Mouse (Mus musculus) heart, postnatal 0 days (tissue): ENCODE measurements around the gene Fbxl7. TPM values are rescaled to one million over a fixed set of nuclear protein-coding genes. Genes with fewer than 3 reads are reported as not detected.

Source experiments
- ATAC-seq: fragments of 200-750 bp; cut with Nextera tagmentation; 2 replicates; pipeline ENCODE4 v1.8.0; 2017; ENCODE audit warnings: low read depth, moderate number of reproducible peaks, moderate library complexity; ENCODE audit not compliant: insufficient read depth
- DNase-seq: peaks from one replicate; pipeline ENCODE4 v3.0.0-alpha.2; 2016; ENCODE audit warnings: low spot score
- H3K27ac ChIP-seq: fragments of 300-500 bp; sonication (generic); 2 replicates; pipeline ENCODE4 v1.5.1; 2014; ENCODE audit warnings: low read depth, mild to moderate bottlenecking
- H3K27me3 ChIP-seq: fragments of 300-500 bp; sonication (generic); 2 replicates; pipeline ENCODE4 v1.6.1; 2014; ENCODE audit warnings: low read length, mixed read lengths; ENCODE audit not compliant: control insufficient read depth, insufficient read depth
- H3K36me3 ChIP-seq: fragments of 300-500 bp; sonication (generic); replicated peaks from 2 replicates; pipeline ENCODE4 v1.6.1; 2014; ENCODE audit warnings: low read length, mixed read lengths; ENCODE audit not compliant: control insufficient read depth, insufficient read depth
- H3K4me1 ChIP-seq: fragments of 300-500 bp; sonication (generic); 2 replicates; pipeline ENCODE4 v1.6.1; 2014; ENCODE audit warnings: antibody characterized with exemption; ENCODE audit not compliant: control insufficient read depth, insufficient read depth
- H3K4me2 ChIP-seq: fragments of 300-500 bp; sonication (generic); 2 replicates; pipeline ENCODE4 v1.6.1; 2014; ENCODE audit warnings: low read depth, mild to moderate bottlenecking, low read length, moderate library complexity
- H3K4me3 ChIP-seq: fragments of 300-500 bp; sonication (generic); 2 replicates; pipeline ENCODE4 v1.5.1; 2014; ENCODE audit warnings: low read depth, low read length
- H3K9ac ChIP-seq: fragments of 300-500 bp; sonication (generic); replicated peaks from 2 replicates; pipeline ENCODE4 v1.6.1; 2014; ENCODE audit warnings: low read depth, low read length, mixed read lengths
- H3K9me3 ChIP-seq: fragments of 300-500 bp; sonication (generic); replicated peaks from 2 replicates; pipeline ENCODE4 v1.6.1; 2016; ENCODE audit warnings: low read length; ENCODE audit not compliant: control insufficient read depth
- CTCF ChIP-seq: IDR thresholded peaks from 2 replicates; pipeline ENCODE4 v1.5.1; 2016; ENCODE audit warnings: antibody characterized with exemption, control low read depth, low read depth
- EP300 ChIP-seq: IDR thresholded peaks from 2 replicates; pipeline ENCODE4 v1.6.1; 2016; ENCODE audit warnings: antibody characterized with exemption, low read depth
- WGBS: fragments of 180-500 bp; shearing (Covaris S2); extraction: QIAGEN DNeasy Blood & Tissue Kit; methylation state at CpG from one replicate; pipeline ENCODE4 v1.1.7; 2014; 5-methylcytosine and 5-hydroxymethylcytosine counted together
- polyA plus RNA-seq: library from polyadenylated mRNA; unstranded; fragments of >200 nt; fragmentation: Nextera tagmentation; extraction: Ambion mirVana; gene quantifications from 2 replicates; pipeline ENCODE4 v1.2.1, GENCODE M21; 2015
- total RNA-seq: library from RNA; depleted of rRNA; stranded (reverse); fragments of >200 nt; gene quantifications from 2 replicates; pipeline ENCODE4 v1.2.3, GENCODE M21; 2014; ENCODE audit warnings: low replicate concordance

Fbxl7 gene
- total and polyA plus RNA-seq, 2 experiments from 2014 or later, result 3.1 to 7.4 TPM

DNA sequence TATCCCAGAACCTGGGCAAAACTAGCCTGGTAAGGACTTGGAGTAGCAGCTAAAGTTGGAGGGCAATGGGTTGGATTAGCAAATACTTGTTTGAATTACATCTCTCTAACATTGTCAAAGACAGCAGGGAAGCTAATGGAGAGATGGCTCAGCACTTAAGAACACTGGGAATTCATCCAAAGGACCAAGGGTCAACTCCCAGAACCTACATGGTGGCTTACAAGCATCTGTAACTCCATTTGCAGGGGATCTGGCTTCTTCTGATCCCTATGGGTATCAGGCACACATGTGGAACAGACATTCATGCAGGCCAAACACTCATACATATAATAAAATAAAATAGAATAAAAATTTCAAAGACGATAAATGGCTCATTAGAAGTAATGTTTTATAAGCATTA lies 78.4 kb downstream of the Fbxl7 start:
- H3K9me3 ChIP-seq, result no peaks in the 10 kb centered on the region
- WGBS, result 88% methylated on average over 1 of the region's 1 CpGs
- no peaks in the 10 kb centered on the region for H3K36me3 ChIP-seq
- no peaks in the 10 kb centered on the region for H3K4me1 ChIP-seq
- no peak overlapping the region for H3K4me2 ChIP-seq
- H3K27ac ChIP-seq, result no peak overlapping the region
- no peak for TF ChIP-seq CTCF
- TF ChIP-seq EP300, result no peak
- H3K4me3 ChIP-seq, result no peak overlapping the region
- DNase-seq (no peak), ATAC-seq (no peak)
- H3K9ac ChIP-seq, result no peak overlapping the region
- no peaks in the 10 kb centered on the region for H3K27me3 ChIP-seq

DNA sequence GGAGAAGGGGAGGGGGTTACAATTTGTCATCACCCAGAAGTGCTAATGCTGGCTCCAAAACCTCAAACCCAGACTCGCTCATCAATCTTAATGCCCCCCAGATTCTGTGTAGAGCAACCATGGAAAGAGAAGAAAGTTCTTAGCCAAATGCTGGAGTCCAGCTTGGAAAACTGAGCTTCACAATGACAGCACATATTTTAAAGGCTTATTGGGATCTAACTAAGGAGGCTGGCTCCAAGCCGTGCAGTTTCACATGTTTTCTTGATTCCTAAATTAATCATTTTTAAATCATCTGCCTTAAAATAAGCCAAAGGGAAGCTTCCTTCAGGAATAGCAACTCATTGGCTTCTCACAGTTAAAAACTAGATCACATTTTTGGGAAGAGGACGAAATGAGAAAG lies 82.5 kb downstream of the Fbxl7 start:
- H3K27me3 ChIP-seq, result no peaks in the 10 kb centered on the region
- TF ChIP-seq CTCF, result no peak
- no peak for TF ChIP-seq EP300
- ATAC-seq, result no peak
- H3K4me1 ChIP-seq, result no peaks in the 10 kb centered on the region
- no peaks in the 10 kb centered on the region for H3K9me3 ChIP-seq
- WGBS, result 74% methylated on average over 3 of the region's 3 CpGs
- H3K4me3 ChIP-seq, result no peak overlapping the region
- no peaks in the 10 kb centered on the region for H3K36me3 ChIP-seq
- DNase-seq, result no peak
- H3K27ac ChIP-seq, result no peak overlapping the region
- no peak overlapping the region for H3K4me2 ChIP-seq
- H3K9ac ChIP-seq, result no peak overlapping the region

DNA sequence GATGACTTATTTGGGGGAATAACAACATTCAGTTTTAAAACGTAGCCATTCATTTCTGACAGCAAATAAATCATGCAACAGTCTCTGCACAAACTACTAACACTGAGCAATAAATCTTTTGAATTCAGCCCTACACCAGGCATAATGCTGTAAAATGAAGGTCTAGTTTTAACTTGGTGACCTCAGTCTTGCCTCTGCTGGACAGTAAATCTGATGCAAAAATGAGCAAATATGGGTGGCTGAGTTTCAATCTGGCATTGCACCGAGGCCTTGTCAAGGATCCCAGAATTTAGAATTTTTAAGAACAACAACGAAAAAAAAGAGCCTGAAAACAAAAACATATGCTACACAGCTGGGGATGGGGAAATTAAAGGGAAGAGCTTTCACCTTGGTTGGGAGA lies 85.8 kb downstream of the Fbxl7 start:
- no peak overlapping the region for H3K4me2 ChIP-seq
- H3K4me1 ChIP-seq, result no peaks in the 10 kb centered on the region
- no peak overlapping the region for H3K27ac ChIP-seq
- no peak for ATAC-seq
- WGBS, result 71% methylated on average over 3 of the region's 3 CpGs
- H3K27me3 ChIP-seq, result no peaks in the 10 kb centered on the region
- H3K9ac ChIP-seq, result no peak overlapping the region
- no peak for TF ChIP-seq CTCF
- no peak for TF ChIP-seq EP300
- no peak for DNase-seq
- no peaks in the 10 kb centered on the region for H3K9me3 ChIP-seq
- H3K4me3 ChIP-seq, result no peak overlapping the region
- H3K36me3 ChIP-seq, result no peaks in the 10 kb centered on the region

DNA sequence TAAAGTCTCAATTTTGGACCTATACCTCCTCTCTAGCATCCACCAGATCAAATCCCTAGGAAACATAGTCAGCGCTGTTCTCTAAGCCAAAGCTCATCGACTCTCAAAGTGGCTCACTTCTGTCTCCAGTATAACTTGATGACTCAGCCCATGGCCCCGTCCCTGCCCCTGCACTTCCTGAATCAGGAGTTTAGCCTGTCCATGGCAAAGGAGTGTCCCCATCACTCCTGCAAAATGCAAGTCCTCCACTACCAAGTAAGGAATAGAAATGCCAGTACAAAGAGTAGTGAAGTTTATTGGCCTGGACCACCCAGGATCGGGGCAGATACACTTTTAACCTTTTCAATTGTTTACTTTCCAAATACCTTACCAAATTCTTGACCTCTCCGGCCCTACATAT lies 91.3 kb downstream of the Fbxl7 start:
- no peak for TF ChIP-seq CTCF
- TF ChIP-seq EP300, result no peak
- Histone ChIP-seq H3K36me3 (no peaks in the 10 kb centered on the region), H3K4me3 (no peak overlapping the region), H3K4me2 (no peak overlapping the region), H3K4me1 (0 out of 2 replicates have a peak, but pooled peaks cover 7% of the 10 kb centered on the region), H3K9ac (no peak overlapping the region), H3K27ac (no peak overlapping the region), H3K9me3 (no peaks in the 10 kb centered on the region), H3K27me3 (no peaks in the 10 kb centered on the region)
- WGBS, result 62% methylated on average over 5 of the region's 5 CpGs
- ATAC-seq (no peak), DNase-seq (no peak)

DNA sequence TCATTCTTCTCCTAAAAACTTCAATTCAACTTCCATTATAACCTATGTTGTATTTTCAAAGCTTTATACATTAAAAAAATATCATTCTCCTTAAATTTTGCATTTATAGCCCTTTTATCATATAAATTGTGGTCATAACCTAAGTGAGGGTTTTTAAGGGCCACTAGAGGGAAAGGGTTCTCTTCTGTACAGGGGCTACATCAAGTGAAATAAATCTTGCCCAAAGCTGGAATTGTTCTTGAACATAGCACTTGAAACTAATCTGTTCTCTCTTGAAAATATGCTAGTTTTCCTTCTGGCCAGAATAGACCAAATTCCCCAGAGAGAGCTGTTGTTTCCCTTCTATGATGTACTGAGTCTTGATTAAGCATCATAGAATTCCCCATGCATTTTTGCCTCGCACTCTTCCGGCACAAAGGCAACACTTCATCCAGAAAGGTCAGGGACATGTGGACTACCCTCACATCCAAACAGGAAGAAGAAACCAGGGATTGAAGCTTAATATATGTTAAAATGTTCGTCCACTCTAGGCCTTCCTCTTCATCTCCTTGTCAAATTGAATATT lies 95.8 kb downstream of the Fbxl7 start:
- H3K9ac ChIP-seq, result no peak overlapping the region
- H3K27me3 ChIP-seq, result no peaks in the 10 kb centered on the region
- DNase-seq (no peak), ATAC-seq (no peak)
- no peak overlapping the region for H3K4me2 ChIP-seq
- H3K4me1 ChIP-seq, result 0 out of 2 replicates have a peak, but pooled peaks cover 7% of the 10 kb centered on the region
- H3K9me3 ChIP-seq, result no peaks in the 10 kb centered on the region
- no peak for TF ChIP-seq EP300
- TF ChIP-seq CTCF, result no peak
- H3K36me3 ChIP-seq, result no peaks in the 10 kb centered on the region
- no peak overlapping the region for H3K27ac ChIP-seq
- WGBS, result 57% methylated on average over 3 of the region's 3 CpGs
- no peak overlapping the region for H3K4me3 ChIP-seq

DNA sequence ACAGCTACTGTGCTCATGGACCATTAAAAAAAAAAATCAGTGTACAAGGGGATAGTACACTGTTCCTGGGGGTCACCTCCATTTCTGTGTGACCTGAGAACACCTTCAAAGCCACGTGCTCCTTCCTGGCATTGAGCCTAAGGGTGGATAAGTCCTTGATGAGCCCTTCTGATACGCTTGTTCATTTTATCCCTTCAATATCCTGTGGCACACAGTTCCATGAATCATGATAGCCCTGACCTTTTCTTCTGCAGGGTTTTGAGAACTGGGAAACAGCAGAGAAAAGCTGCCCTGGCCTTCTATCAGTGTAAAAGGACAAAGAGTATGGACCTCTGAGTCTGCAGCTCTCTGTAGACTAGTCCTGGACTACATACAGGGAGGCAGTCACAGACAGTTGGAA lies 99.4 kb downstream of the Fbxl7 start:
- WGBS, result 62% methylated on average over 2 of the region's 2 CpGs
- Histone ChIP-seq H3K4me3 (no peak overlapping the region), H3K9me3 (no peaks in the 10 kb centered on the region), H3K9ac (no peak overlapping the region), H3K4me1 (0 out of 2 replicates have a peak, but pooled peaks cover 7% of the 10 kb centered on the region), H3K27ac (no peak overlapping the region), H3K27me3 (no peaks in the 10 kb centered on the region), H3K4me2 (no peak overlapping the region), H3K36me3 (no peaks in the 10 kb centered on the region)
- TF ChIP-seq CTCF (no peak), EP300 (no peak)
- DNase-seq (no peak), ATAC-seq (no peak)
